Mouse (Mus musculus) kidney, postnatal 4 days (tissue): ENCODE results near the gene Gm10376.
"Not testable (repeated sequence)": the region's sequence is repeated elsewhere in the genome, so short reads cannot be mapped to it uniquely, and the experiment has no call there.

Source experiments
- DNase-seq, 2 experiments: peaks; one replicate each; pipeline ENCODE4 v3.0.0; 2021; ENCODE audit warnings: mixed read lengths in 2 of 2

Gm10376 gene

DNA sequence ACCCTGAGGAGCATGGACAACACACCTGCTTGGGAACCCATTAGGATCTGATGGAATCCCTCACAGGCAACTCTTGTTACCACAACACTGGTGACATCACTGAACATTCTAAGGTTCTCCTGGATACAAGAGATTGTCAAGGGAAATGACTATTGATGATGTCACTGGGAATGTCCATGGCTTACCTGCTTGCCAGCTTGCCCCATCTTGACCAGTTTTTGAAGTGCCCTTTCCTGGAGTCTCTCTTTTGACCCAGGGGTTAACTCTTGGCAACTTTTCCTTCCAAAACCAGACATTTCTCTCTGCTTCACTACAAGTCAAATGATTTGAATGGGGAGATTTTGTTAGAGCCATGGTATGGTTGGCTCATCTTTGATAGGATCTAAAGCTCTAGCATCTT is at the start of gene Gm10376:
Gene Gm10376 (minus strand): TSS at position 101 of the 400 bp plus-strand sequence.
- not testable (repeated sequence) for DNase-seq

DNA sequence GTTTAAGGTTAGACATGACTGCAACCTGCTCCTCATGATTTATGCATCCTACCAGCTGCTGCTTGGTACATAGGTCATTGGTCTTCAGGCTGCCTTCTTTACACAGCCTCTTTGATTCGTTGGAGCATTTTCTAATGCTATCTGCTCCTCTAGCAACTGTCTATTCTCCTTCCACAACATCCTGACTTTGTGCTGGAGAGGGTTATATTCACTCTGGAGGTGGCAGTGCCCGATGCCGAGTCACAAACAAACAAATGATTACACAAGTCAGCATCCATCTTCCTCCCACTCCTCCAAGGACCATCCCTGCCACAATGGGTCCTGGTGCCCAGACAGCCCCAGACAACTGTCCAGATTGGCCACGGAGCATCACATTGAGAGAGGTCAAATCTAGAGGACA is 44.8 kb upstream of the Gm10376 start:
- not testable (repeated sequence) for DNase-seq

DNA sequence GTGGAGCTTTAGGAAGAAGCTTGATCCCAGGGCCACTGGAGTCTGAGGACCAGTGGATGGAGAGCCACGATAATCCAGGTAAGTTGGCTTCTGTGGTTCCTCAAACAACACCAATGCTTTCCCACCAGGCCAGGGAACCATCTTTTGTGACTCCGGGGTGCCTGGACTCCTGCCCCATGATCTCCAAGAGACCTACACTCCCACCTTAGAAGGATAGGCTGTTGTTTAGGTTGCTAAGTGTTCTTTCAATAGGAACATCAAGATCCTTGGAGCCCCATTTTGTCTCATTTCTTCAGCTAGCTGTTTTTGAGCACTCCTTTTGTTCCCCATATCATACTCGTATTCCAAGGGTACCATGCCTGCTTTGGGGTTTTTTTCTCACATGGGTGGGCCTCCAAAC is 42.6 kb upstream of the Gm10376 start:
- DNase-seq, result not testable (repeated sequence)

DNA sequence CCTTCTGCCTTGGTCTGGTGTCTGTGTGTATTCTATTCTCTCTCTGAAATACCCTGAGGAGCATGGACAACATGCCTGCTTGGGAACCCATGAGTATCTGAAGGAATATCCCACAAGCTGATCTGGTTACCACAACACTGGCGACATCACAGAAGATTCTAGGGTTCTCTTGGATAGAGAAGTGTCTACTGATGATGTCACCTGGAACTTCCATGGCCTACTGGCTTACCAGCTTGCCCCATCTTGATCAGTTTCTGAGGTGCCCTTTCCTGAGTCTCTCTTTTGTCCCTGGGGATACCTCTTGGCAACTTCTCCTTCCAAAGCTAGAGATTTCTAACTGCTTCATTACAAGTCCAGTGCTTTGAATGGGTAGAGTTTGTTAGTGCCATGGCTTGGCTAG is 21.9 kb downstream of the Gm10376 start, which contains the start of gene Gm8082:
Gene Gm8082 (minus strand): TSS at position 101 of the 400 bp plus-strand sequence.
- DNase-seq, result not testable (repeated sequence)
